Mouse (Mus musculus): ENCODE measurements around the gene Kcnab3.

DNA sequence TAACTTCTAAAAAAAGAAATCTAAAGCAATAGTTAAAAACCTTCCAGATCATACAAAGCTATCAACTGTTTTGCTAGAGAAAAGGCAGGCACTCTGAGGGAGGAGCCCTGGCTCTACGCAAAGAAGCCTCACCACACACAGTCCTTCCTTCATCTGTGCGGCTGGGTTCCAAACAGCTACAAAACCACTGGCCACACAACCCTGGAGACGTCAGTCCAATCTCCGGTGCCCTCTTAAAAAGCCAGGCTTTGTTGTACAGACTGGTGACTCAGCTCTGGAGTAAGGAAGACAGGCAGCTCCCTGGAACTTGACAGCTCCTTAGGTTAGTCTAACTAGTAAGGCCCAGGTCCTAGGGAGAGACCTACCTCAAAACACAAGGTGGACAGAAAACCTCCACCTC is 49.6 kb downstream of the Kcnab3 start:
- TF ChIP-seq CTCF (IDR thresholded peaks at IDR 0.05) (no peak), EP300 (IDR thresholded peaks at IDR 0.05) (no peak)
